Mouse (Mus musculus) spleen, adult 2 months (tissue): ENCODE results near the gene Polr1c.

Source experiments
- CTCF ChIP-seq: fragments of 200-500 bp; IDR thresholded peaks from 2 replicates; pipeline ENCODE4 v1.5.1; 2011; ENCODE audit warnings: mild to moderate bottlenecking, inconsistent platforms; ENCODE audit not compliant: insufficient read depth, insufficient read length, insufficient replicate concordance; ENCODE audit errors: extremely low read depth
- POLR2A ChIP-seq: fragments of 200-500 bp; IDR thresholded peaks from 2 replicates; pipeline ENCODE4 v1.6.1; 2011; ENCODE audit warnings: low read depth, low read length, inconsistent platforms

DNA sequence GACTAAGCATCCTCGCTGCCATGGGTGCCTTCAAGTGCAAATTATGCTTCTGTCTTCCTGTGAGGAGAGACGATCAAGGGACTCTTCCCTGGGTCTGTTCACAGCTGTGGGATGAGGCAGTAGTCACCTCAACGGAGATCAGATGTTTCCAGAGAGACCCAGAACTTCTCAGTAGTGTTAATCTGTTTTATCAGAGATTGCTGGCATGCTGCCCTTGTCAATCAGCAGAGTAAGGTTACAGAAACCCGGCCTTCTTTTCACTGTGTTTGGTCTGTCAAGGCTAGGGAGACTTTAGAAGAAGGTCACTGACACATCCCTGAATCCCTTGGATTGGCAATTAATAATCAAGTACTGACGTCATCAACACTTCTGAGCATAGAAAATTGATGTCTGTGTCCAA is 10.4 kb downstream of the Polr1c start:
- no peak for TF ChIP-seq CTCF
- no peak for TF ChIP-seq POLR2A
